Mouse (Mus musculus) forebrain, embryonic 12.5 days (tissue): ENCODE measurements around the gene Ankrd13d. TPM values are rescaled to one million over a fixed set of nuclear protein-coding genes. Genes with fewer than 3 reads are reported as not detected.

Source experiments
- ATAC-seq: fragments of 200-750 bp; cut with Nextera tagmentation; 2 replicates; pipeline ENCODE4 v1.8.0; 2017; ENCODE audit warnings: moderate TSS enrichment; ENCODE audit not compliant: low FRiP score
- H3K27ac ChIP-seq: fragments of 300-500 bp; sonication (generic); 2 replicates; pipeline ENCODE4 v1.5.1; 2016; ENCODE audit warnings: mild to moderate bottlenecking
- H3K27me3 ChIP-seq: fragments of 300-500 bp; sonication (generic); 2 replicates; pipeline ENCODE4 v1.6.1; 2016; ENCODE audit warnings: mild to moderate bottlenecking
- H3K36me3 ChIP-seq: fragments of 300-500 bp; sonication (generic); replicated peaks from 2 replicates; pipeline ENCODE4 v1.6.1; 2016; ENCODE audit warnings: mild to moderate bottlenecking
- H3K4me1 ChIP-seq: fragments of 300-500 bp; sonication (generic); 2 replicates; pipeline ENCODE4 v1.6.1; 2016
- H3K4me2 ChIP-seq: fragments of 300-500 bp; sonication (generic); 2 replicates; pipeline ENCODE4 v1.6.1; 2016; ENCODE audit warnings: mild to moderate bottlenecking, moderate library complexity
- H3K4me3 ChIP-seq: fragments of 300-500 bp; sonication (generic); replicated peaks from 2 replicates; pipeline ENCODE4 v1.5.1; 2016; ENCODE audit warnings: mild to moderate bottlenecking
- H3K9ac ChIP-seq: fragments of 300-500 bp; sonication (generic); 2 replicates; pipeline ENCODE4 v1.6.1; 2016; ENCODE audit warnings: mild to moderate bottlenecking
- H3K9me3 ChIP-seq: fragments of 300-500 bp; sonication (generic); 2 replicates; pipeline ENCODE4 v1.6.1; 2016
- WGBS: fragments of 180-500 bp; shearing (Covaris S2); methylation state at CpG from one replicate; pipeline ENCODE4 v1.1.7; 2016; 5-methylcytosine and 5-hydroxymethylcytosine counted together
- microRNA-seq: library from miRNA; unstranded; fragments of <30 nt; microRNA quantifications from one replicate; pipeline ENCODE4, GENCODE M21; 2017
- polyA plus RNA-seq: library from polyadenylated mRNA; unstranded; fragments of >200 nt; fragmentation: Nextera tagmentation; extraction: Ambion mirVana; gene quantifications from 2 replicates; pipeline ENCODE4 v1.2.1, GENCODE M21; 2016

The Ankrd13d gene
- polyA plus RNA-seq, 1 experiment from 2014 or later: 12.6 TPM

GRCm38 (mm10) chr19:4227894-4228678, 54.9 kb downstream of the Ankrd13d start:
- H3K9me3 ChIP-seq: no peaks in the 10 kb centered on the region
- H3K27me3 ChIP-seq: peaks cover 34% of the 10 kb centered on the region
- no peaks in the 10 kb centered on the region for H3K36me3 ChIP-seq
- peak; percentile 34; the same call in 1 of the 2 replicates for ATAC-seq
- H3K27ac ChIP-seq: no peak overlapping the region
- H3K4me1 ChIP-seq: peaks cover 12% of the 10 kb centered on the region
- 21% methylated on average over 8 of the region's 8 CpGs for WGBS
- H3K4me3 ChIP-seq: no peak overlapping the region
- H3K4me2 ChIP-seq: no peak overlapping the region
- 0 out of 2 replicates have a peak overlapping the region, but pooled peaks have one; percentile 0 for H3K9ac ChIP-seq

GRCm38 (mm10) chr19:4227446-4227845, 55.5 kb downstream of the Ankrd13d start:
- Histone ChIP-seq H3K9ac (no peak overlapping the region), H3K4me3 (no peak overlapping the region), H3K27me3 (peaks cover 29% of the 10 kb centered on the region), H3K4me2 (no peak overlapping the region), H3K9me3 (no peaks in the 10 kb centered on the region), H3K36me3 (no peaks in the 10 kb centered on the region), H3K4me1 (peaks cover 10% of the 10 kb centered on the region), H3K27ac (no peak overlapping the region)
- 65% methylated on average over 5 of the region's 5 CpGs for WGBS
- ATAC-seq: no peak

- Histone ChIP-seq H3K4me3 (no peak overlapping the region), H3K27ac (no peak overlapping the region), H3K4me1 (peaks cover 4% of the 10 kb centered on the region; the same call in 1 of the 2 replicates), H3K36me3 (no peaks in the 10 kb centered on the region), H3K9ac (no peak overlapping the region), H3K9me3 (no peaks in the 10 kb centered on the region), H3K4me2 (no peak overlapping the region), H3K27me3 (peaks cover 35% of the 10 kb centered on the region)
- WGBS: 87% methylated on average over 7 of the region's 7 CpGs
- no peak for ATAC-seq
Observed at GRCm38 (mm10) chr19:4226779-4227178, 56.2 kb downstream of the Ankrd13d start.

- WGBS: 87% methylated on average over 11 of the region's 11 CpGs
- Histone ChIP-seq H3K27me3 (peaks cover 29% of the 10 kb centered on the region), H3K9me3 (no peaks in the 10 kb centered on the region), H3K36me3 (no peaks in the 10 kb centered on the region), H3K4me2 (no peak overlapping the region), H3K4me3 (no peak overlapping the region), H3K9ac (no peak overlapping the region), H3K4me1 (peaks cover 3% of the 10 kb centered on the region), H3K27ac (no peak overlapping the region)
- no peak for ATAC-seq
Observed at GRCm38 (mm10) chr19:4222165-4222564, 60.8 kb downstream of the Ankrd13d start.

GRCm38 (mm10) chr19:4220957-4221743, 61.8 kb downstream of the Ankrd13d start:
- peaks cover 39% of the 10 kb centered on the region for H3K27me3 ChIP-seq

GRCm38 (mm10) chr19:4220416-4220815, 62.5 kb downstream of the Ankrd13d start:
- Histone ChIP-seq H3K4me1 (peaks cover 16% of the 10 kb centered on the region), H3K27ac (no peak overlapping the region), H3K36me3 (no peaks in the 10 kb centered on the region), H3K4me3 (no peak overlapping the region), H3K27me3 (peaks cover 46% of the 10 kb centered on the region), H3K9me3 (no peaks in the 10 kb centered on the region), H3K4me2 (no peak overlapping the region), H3K9ac (no peak overlapping the region)
- WGBS: 71% methylated on average over 4 of the region's 4 CpGs
- no peak for ATAC-seq

More at GRCm38 (mm10) chr19:4220957-4221743, 61.8 kb downstream of the Ankrd13d start:
- no peak overlapping the region for H3K9ac ChIP-seq
- H3K4me3 ChIP-seq: no peak overlapping the region
- WGBS: 54% methylated on average over 14 of the region's 14 CpGs
- no peaks in the 10 kb centered on the region for H3K9me3 ChIP-seq
- ATAC-seq: no peak
- H3K4me2 ChIP-seq: no peak overlapping the region
- no peak overlapping the region for H3K27ac ChIP-seq
- H3K36me3 ChIP-seq: no peaks in the 10 kb centered on the region
- peaks cover 10% of the 10 kb centered on the region for H3K4me1 ChIP-seq

Small RNAs within 50 kb of the gene (microRNA-seq; reads per million reads assigned to microRNA genes)
- gene Mir6985: not detected

Other genes starting within 250 kb of the Ankrd13d start
- 321 and 346 TPM in 2 replicates for gene Gstp1, start 245.2 kb downstream of the Ankrd13d start, polyA plus RNA-seq
- 1.6 and 5.5 TPM in 2 replicates for gene Gstp2, start 237.1 kb downstream of the Ankrd13d start, polyA plus RNA-seq
- not detected in 2 replicates for gene Gstp3, start 223.6 kb downstream of the Ankrd13d start, polyA plus RNA-seq
- gene Cabp2, start 201.6 kb downstream of the Ankrd13d start, polyA plus RNA-seq: not detected in 2 replicates
- 70.4 and 73.9 TPM in 2 replicates for gene Cdk2ap2, start 186.0 kb downstream of the Ankrd13d start, polyA plus RNA-seq
- 21.5 and 22.9 TPM in 2 replicates for gene Pitpnm1, start 183.1 kb downstream of the Ankrd13d start, polyA plus RNA-seq
- 56.4 and 60.7 TPM in 2 replicates for gene Aip, start 157.3 kb downstream of the Ankrd13d start, polyA plus RNA-seq
- not detected in 2 replicates for gene Gpr152, start 143.3 kb downstream of the Ankrd13d start, polyA plus RNA-seq
- gene Cabp4, start 139.1 kb downstream of the Ankrd13d start, polyA plus RNA-seq: 0.09 TPM in 2 replicates
- 125 and 135 TPM in 2 replicates for gene Coro1b, start 134.5 kb downstream of the Ankrd13d start, polyA plus RNA-seq
- gene Ptprcap, start 129.5 kb downstream of the Ankrd13d start, polyA plus RNA-seq: 0.51 and 0.74 TPM in 2 replicates
- 59.5 and 62.5 TPM in 2 replicates for gene Rps6kb2, start 119.8 kb downstream of the Ankrd13d start, polyA plus RNA-seq
- 3.2 TPM in 2 replicates for gene Carns1, start 107.7 kb downstream of the Ankrd13d start, polyA plus RNA-seq
- 0.31 and 0.86 TPM in 2 replicates for gene Tbc1d10c, start 91.9 kb downstream of the Ankrd13d start, polyA plus RNA-seq
- 689 and 709 TPM in 2 replicates for gene Ppp1ca, start 91.1 kb downstream of the Ankrd13d start, polyA plus RNA-seq
- gene Rad9a, start 81.5 kb downstream of the Ankrd13d start, polyA plus RNA-seq: 38.8 and 42.2 TPM in 2 replicates
- 0.85 and 1.2 TPM in 2 replicates for gene Clcf1, start 68.9 kb downstream of the Ankrd13d start, polyA plus RNA-seq
- not detected in 2 replicates for gene AC109138.7, start 68.8 kb downstream of the Ankrd13d start, polyA plus RNA-seq
- gene Pold4, start 51.2 kb downstream of the Ankrd13d start, polyA plus RNA-seq: 11.7 and 13.1 TPM in 2 replicates
- gene Ssh3, start 14.0 kb downstream of the Ankrd13d start, polyA plus RNA-seq: 5.6 and 6.1 TPM in 2 replicates
- 18.7 and 19.0 TPM in 2 replicates for gene Grk2, start 23.1 kb upstream of the Ankrd13d start, polyA plus RNA-seq
- 57.2 and 61.0 TPM in 2 replicates for gene Kdm2a, start 115.1 kb upstream of the Ankrd13d start, polyA plus RNA-seq
- gene Rhod, start 156.3 kb upstream of the Ankrd13d start, polyA plus RNA-seq: 8.6 and 14.9 TPM in 2 replicates
- 1.3 and 2.7 TPM in 2 replicates for gene Syt12, start 194.3 kb upstream of the Ankrd13d start, polyA plus RNA-seq
- not detected in 2 replicates for gene 2010003K11Rik, start 215.4 kb upstream of the Ankrd13d start, polyA plus RNA-seq
- gene Pcx, start 227.3 kb upstream of the Ankrd13d start, polyA plus RNA-seq: 19.2 and 20.0 TPM in 2 replicates